Mouse (Mus musculus) ES-Bruce4 (cell line): Measurements from ENCODE around the gene Arhgef12. TPM values are rescaled to one million over a fixed set of nuclear protein-coding genes. Genes with fewer than 3 reads are reported as not detected.

Source experiments
- H3K27ac ChIP-seq: 2 replicates; pipeline ENCODE4 v1.5.1; 2012; ENCODE audit warnings: low read length, inconsistent platforms; ENCODE audit not compliant: insufficient read depth
- H3K27me3 ChIP-seq: 2 replicates; pipeline ENCODE4 v1.6.1; 2012; ENCODE audit warnings: mild to moderate bottlenecking, low read length, inconsistent platforms; ENCODE audit not compliant: control insufficient read depth, poor library complexity, insufficient read depth, severe bottlenecking
- H3K36me3 ChIP-seq: 2 replicates; pipeline ENCODE4 v1.6.1; 2012; ENCODE audit warnings: inconsistent platforms, mild to moderate bottlenecking, low read length, moderate library complexity; ENCODE audit not compliant: control insufficient read depth, poor library complexity, insufficient read depth, severe bottlenecking
- H3K4me1 ChIP-seq: one replicate; pipeline ENCODE4 v1.8.1; 2011; ENCODE audit warnings: low read length; ENCODE audit not compliant: control insufficient read depth, insufficient read depth
- H3K4me3 ChIP-seq: 2 replicates; pipeline ENCODE4 v1.5.1; 2011; ENCODE audit warnings: low read depth, mild to moderate bottlenecking, low read length
- H3K9ac ChIP-seq: 2 replicates; pipeline ENCODE4 v1.6.1; 2012; ENCODE audit warnings: low read depth, mild to moderate bottlenecking, inconsistent platforms; ENCODE audit not compliant: poor library complexity, severe bottlenecking
- H3K9me3 ChIP-seq: replicated peaks from 2 replicates; pipeline ENCODE4 v1.6.1; 2012; ENCODE audit warnings: mild to moderate bottlenecking, low read length, inconsistent platforms; ENCODE audit not compliant: control insufficient read depth, poor library complexity, insufficient read depth, severe bottlenecking
- CTCF ChIP-seq: IDR thresholded peaks from one replicate; pipeline ENCODE4 v1.8.1; 2011; ENCODE audit warnings: low read depth, low read length
- EP300 ChIP-seq: IDR thresholded peaks from 2 replicates; pipeline ENCODE4 v1.6.1; 2011; ENCODE audit warnings: low read depth, low read length; ENCODE audit not compliant: insufficient read depth
- POLR2A ChIP-seq: IDR thresholded peaks from one replicate; pipeline ENCODE4 v1.8.1; 2011; ENCODE audit warnings: low read length; ENCODE audit not compliant: insufficient read depth
- polyA plus RNA-seq: library from polyadenylated mRNA; stranded (reverse); fragments of >200 nt; gene quantifications from 2 replicates; pipeline ENCODE4 v1.2.4, GENCODE M21; 2011; ENCODE audit warnings: low read depth; ENCODE audit not compliant: missing spikeins, insufficient read depth, insufficient read length

Gene Arhgef12
- polyA plus RNA-seq, 1 experiment: 45.6 TPM

DNA sequence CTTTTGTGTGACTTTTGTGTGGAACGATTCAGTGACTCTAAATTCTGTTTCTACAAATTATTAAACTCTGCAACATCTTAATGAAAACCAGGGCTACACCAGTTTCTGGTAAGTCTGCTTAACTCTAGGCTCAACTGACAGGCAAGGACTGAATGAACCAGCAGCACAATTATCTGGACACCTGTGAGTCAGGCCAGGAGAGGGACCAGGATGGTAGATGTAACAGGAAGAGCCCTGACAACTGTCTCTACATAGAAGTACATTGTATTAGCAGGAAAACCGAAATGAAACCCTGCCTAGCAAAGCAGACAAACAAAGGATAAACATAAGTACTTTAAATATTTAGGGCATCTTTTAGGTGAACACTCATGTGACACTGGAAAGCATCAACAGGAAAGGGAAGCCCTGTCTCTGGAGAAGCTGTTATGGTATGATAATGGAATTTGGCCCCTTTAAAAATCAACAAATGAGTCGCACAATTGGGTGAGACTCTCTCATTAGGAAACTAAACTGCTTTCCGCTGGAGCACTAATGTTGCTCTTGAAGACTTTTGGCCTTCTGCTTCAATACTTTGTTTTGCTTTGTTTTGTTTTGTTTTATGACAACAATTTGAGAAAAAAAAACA is 3.3 kb downstream of the Arhgef12 start:
- no peak overlapping the region for H3K9ac ChIP-seq
- H3K4me1 ChIP-seq: no peaks in the 10 kb centered on the region
- no peak overlapping the region for H3K27ac ChIP-seq
- H3K4me3 ChIP-seq: no peak overlapping the region
- H3K36me3 ChIP-seq: no peaks in the 10 kb centered on the region
- no peaks in the 10 kb centered on the region for H3K9me3 ChIP-seq
- H3K27me3 ChIP-seq: no peaks in the 10 kb centered on the region
- TF ChIP-seq POLR2A (no peak), CTCF (no peak), EP300 (no peak)

DNA sequence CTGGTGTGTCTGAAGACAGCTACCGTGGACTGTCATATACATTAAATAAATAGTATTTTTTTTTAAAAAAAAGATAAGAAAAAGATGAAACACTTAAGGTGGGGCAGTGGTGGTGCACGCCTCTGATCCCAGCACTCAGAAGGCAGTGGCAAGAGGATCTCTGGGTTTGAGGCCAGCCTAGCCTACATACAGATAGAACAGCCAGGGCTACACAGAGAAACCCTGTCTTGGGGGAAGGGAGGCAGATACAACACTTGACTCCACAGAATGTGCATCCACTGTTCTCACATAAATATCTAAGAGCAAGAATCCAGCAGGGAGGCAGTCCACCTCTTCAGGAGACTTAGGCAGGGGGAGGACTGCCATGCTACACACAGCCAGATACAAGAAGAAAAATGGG is 4.1 kb downstream of the Arhgef12 start:
- Histone ChIP-seq H3K4me3 (no peak overlapping the region), H3K27me3 (no peaks in the 10 kb centered on the region), H3K4me1 (no peaks in the 10 kb centered on the region), H3K36me3 (no peaks in the 10 kb centered on the region), H3K27ac (no peak overlapping the region), H3K9ac (no peak overlapping the region), H3K9me3 (no peaks in the 10 kb centered on the region)
- TF ChIP-seq POLR2A: no peak
- no peak for TF ChIP-seq EP300
- no peak for TF ChIP-seq CTCF

- no peak overlapping the region for H3K27ac ChIP-seq
- H3K9me3 ChIP-seq: no peaks in the 10 kb centered on the region
- no peak for TF ChIP-seq CTCF
- TF ChIP-seq EP300: no peak
- TF ChIP-seq POLR2A: no peak
- no peaks in the 10 kb centered on the region for H3K27me3 ChIP-seq
- no peaks in the 10 kb centered on the region for H3K36me3 ChIP-seq
- H3K4me3 ChIP-seq: no peak overlapping the region
- no peak overlapping the region for H3K9ac ChIP-seq
- no peaks in the 10 kb centered on the region for H3K4me1 ChIP-seq
These were observed 5.0 kb downstream of the Arhgef12 start for GRCm38 (mm10) chr9:43101936-43102595.

GRCm38 (mm10) chr9:43098922-43099321 is 8.1 kb downstream of the Arhgef12 start:
- Histone ChIP-seq H3K9me3 (no peaks in the 10 kb centered on the region), H3K4me1 (no peaks in the 10 kb centered on the region), H3K9ac (no peak overlapping the region), H3K27me3 (no peaks in the 10 kb centered on the region), H3K36me3 (no peaks in the 10 kb centered on the region; the same call in 1 of the 2 replicates), H3K27ac (no peak overlapping the region), H3K4me3 (no peak overlapping the region)
- TF ChIP-seq CTCF (no peak), EP300 (no peak), POLR2A (no peak)

GRCm38 (mm10) chr9:43097801-43098557 is 9.1 kb downstream of the Arhgef12 start:
- H3K27ac ChIP-seq: no peak overlapping the region

More at GRCm38 (mm10) chr9:43097801-43098557, 9.1 kb downstream of the Arhgef12 start:
- Histone ChIP-seq H3K9ac (no peak overlapping the region), H3K4me3 (no peak overlapping the region), H3K4me1 (no peaks in the 10 kb centered on the region), H3K36me3 (no peaks in the 10 kb centered on the region; the same call in 1 of the 2 replicates), H3K27me3 (no peaks in the 10 kb centered on the region), H3K9me3 (no peaks in the 10 kb centered on the region)
- TF ChIP-seq POLR2A: no peak
- no peak for TF ChIP-seq EP300
- TF ChIP-seq CTCF: no peak
